Mouse (Mus musculus) embryo, embryonic 10 days (tissue): ENCODE data around the gene Nfia.
A peak's percentile ranks its signal among the peaks of the same experiment; 100 is the strongest.

Experiments used
- DNase-seq: peaks from one replicate; pipeline ENCODE4 v3.0.0-alpha.2; 2015; ENCODE audit warnings: low spot score

Nfia gene

GRCm38 (mm10) chr4:98104911-98105702, 332.6 kb downstream of the Nfia start:
- DNase-seq: no peak

DNA sequence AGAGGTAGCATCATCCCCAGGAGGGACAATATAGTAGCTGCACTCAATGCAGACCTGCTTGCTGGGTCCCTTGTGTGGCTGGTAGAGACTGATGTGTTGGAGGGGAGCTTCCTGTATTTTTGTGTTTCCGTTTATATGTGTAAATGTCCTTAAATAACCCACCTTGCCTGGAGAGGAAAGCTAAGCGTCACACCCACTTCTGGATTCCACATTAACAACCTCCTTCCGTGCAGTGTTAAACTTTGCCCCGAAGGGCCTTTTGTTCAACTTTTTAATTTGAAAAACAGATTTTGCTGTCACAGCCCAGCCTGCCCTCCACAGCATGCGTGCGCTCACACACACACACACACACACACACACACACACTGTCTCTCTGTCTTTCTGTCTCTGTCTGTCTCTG, 333.4 kb downstream of the Nfia start:
- no peak for DNase-seq

DNA sequence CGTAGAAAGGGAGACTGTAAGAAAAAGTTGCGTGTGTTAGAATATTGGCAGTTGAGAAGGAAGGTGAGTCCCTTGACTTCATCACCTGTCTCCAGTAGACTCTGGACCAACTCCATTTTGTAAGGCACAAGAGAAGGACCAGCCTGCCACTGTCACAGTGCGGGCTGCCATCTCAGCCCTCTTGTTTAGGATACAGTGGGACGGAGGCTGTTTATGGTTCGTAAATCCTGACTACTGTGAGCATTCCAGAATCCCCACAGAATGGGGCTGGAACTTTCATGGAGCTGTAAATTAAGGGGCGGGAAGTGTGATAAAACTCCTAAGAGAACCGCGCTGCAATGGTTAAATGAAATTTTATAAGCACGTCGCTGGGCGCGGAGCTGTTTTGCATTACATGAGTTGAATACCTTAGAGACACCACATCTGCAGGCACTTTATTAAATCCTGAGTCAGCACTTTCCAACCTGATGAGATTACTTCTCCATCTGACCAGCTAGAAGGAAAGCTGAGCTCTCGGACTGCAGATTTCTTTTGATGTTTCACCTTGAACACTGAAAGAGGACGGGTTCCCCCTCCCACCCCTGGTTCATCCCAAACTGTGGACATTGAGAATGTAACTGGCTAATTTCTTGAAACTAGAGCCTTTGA, 334.0 kb downstream of the Nfia start:
- DNase-seq: peak; percentile 74

DNA sequence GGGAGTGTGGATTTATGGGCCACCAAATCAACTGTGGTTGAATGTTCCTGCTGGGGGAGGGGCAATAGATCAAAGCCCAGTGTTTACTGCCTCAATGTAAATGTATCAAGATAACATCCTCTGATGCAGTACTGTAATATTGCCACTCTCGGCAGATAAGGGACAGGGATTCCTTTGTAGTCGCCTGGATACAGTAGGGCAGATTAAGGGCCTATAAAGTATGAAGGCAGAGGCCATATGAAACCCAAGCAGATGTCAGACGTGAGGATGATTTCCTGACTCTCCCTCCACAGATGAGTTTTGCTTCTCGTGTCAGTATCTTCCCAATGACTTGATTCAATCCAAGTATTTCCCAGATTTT, 334.5 kb downstream of the Nfia start:
- DNase-seq: no peak

DNA sequence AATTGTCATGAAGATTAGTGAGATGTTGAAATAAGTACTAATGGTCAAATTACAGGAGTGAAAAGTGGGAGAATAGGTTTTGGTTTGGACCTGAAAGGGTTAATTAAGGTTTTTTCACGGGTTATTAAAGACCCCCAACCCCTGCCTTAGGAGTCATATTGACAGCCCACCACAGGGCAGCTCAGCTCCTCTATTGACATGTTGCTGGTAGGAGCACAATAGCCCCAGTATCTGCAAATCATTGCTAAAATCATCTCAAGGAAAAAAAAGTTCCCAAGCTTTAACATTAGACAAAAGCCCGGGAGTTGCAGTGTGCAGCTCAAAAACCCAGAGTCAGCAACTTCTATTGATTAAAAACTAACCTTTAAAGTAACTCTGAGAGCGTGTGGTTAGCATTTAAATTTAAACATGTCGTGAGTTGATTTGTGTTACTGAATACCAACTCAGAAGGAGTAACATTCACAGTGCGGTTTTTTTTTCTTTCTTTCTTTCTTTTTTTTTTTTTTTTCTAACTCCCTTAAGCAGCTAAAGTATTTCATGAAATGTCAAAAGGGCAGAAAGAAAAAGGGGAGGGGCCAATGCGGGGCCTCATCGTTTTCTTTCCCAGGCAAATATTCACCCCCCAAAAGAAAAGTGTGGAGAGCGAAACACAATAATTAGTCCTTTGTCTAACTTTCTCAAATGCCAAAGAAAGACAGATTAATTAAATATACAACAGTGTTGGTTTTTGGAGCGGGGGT, 335.6 kb downstream of the Nfia start:
- DNase-seq: no peak

DNA sequence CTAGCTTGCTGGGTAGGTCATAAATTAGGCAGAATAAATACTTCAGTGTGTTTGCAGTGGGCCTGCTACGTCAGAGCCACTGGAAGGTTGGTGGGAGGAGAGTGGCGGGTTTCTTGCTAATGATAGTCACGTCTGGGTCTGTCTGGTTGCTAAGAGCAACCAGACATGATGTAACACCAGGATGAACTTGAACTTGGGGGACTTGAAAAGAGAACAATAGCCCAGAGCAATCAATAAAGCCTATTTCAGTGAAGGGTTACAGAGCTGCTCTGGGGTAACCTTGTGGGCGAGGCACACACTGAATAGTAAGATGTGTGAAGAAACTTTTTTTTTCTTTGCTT, 336.1 kb downstream of the Nfia start:
- DNase-seq: peak; percentile 88

DNA sequence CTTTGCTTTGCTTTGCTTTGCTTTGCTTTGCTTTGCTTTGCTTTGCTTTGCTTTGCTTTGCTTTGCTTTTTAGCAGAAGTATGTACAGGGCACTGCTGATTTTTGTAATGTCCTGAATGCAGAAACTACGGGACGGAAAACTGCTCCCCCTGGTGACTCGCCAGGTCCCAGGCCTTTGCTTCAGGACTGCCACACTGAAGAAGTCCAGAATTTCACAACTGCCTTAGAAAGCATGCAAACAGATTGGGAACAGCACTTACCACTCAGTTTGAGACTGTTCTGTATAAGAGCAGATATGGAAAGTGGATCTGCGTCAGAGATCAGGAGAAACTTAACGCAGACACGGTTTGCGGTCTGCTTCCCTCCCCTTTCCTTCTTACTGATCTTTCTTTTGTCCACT, 336.5 kb downstream of the Nfia start:
- peak; percentile 80 for DNase-seq

GRCm38 (mm10) chr4:98109911-98110310, 337.4 kb downstream of the Nfia start:
- DNase-seq: no peak

DNA sequence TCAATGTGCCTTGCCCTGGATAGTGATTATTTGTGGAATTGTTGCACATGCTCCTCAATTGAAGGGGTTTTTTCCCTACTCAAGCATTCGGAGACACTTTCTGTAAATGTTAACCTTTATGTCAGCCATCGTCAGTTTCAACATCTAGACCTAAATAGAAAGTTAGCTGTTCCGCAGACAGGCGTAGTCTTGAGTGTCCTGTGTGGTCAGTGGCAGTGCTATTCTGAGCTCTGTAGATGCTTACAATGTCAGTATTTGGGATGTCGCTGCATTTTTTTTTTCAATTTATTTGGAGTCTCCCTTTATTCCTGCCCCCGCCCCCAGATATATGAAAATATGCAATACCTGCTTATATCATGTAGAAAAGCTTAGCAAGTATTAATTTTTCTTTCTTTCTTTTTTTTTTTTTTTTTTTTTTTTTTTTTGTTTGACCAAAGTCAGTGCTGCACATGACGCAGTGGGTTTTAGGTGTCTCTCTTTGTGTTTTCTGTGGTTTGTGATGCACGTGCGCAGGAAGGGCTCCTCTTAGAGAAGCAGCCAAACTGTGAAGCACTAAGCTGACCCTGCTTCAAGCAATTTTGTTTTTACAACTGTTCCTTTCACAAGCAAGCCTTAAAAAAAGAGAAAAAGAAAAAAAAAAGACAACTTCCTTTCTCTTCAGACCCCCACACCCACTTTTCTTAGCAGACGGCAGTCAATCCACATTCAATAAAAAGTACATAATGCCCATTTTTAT, 340.9 kb downstream of the Nfia start:
- no peak for DNase-seq

DNA sequence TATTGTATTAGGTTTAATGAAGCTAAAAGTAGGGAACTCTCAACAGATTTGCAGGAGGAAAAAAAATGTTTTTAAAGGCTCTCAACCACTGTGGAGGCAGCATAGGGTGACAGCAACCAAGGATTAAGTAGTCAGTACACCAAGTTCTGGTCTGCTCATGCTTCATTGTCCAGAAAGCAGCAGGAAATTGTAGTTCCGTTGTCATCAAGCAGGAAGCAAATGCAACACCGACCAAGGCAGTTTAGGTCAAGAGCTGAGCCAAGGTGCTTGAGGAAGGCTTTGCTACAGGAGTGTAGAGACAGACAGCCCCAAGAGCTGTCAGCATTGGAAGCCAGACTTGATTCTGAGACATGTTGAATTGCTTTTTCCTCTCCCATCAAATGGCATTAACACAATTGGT, 342.4 kb downstream of the Nfia start:
- DNase-seq: no peak

DNA sequence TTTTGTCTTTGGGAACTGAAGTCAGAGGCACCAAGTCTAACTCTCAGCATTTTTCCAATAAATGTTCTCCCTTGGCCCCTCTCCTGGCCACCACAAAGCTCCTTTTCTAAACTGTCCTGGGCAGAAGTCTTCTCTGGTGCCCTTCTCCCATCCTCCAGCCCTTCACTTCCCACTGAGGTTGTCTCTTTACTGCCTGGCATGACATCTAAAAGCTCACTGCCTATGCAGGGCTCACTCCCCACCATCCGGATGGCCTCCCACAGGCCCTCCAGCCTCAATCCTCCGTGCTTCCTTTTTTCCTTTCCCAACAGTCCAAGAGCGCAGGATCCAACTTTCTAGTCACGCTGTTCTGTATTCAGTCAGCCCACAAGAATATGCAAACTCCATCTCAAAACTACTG, 342.9 kb downstream of the Nfia start:
- DNase-seq: no peak

- DNase-seq: no peak
Measured at GRCm38 (mm10) chr4:98116046-98116445, 343.5 kb downstream of the Nfia start.

DNA sequence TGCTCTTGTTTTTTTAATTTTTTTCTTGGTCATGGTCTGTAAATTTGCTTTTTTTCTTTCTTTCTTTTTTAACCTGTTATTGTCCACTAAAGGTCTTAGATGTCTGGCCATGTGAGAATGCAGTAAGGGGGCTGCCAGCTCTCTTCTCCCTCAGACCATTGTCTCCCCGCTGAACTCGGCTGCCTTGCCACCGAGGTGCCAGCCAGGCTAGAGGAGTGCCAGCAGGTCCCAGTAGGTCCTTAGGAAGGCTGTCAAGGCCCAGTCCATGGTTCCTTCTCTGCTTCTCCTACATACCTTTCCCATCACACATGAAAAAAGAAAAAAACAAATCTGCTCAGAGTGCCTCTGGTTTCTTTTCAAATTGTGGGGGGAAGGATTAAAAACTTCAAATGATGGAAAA, 345.6 kb downstream of the Nfia start:
- DNase-seq: no peak

DNA sequence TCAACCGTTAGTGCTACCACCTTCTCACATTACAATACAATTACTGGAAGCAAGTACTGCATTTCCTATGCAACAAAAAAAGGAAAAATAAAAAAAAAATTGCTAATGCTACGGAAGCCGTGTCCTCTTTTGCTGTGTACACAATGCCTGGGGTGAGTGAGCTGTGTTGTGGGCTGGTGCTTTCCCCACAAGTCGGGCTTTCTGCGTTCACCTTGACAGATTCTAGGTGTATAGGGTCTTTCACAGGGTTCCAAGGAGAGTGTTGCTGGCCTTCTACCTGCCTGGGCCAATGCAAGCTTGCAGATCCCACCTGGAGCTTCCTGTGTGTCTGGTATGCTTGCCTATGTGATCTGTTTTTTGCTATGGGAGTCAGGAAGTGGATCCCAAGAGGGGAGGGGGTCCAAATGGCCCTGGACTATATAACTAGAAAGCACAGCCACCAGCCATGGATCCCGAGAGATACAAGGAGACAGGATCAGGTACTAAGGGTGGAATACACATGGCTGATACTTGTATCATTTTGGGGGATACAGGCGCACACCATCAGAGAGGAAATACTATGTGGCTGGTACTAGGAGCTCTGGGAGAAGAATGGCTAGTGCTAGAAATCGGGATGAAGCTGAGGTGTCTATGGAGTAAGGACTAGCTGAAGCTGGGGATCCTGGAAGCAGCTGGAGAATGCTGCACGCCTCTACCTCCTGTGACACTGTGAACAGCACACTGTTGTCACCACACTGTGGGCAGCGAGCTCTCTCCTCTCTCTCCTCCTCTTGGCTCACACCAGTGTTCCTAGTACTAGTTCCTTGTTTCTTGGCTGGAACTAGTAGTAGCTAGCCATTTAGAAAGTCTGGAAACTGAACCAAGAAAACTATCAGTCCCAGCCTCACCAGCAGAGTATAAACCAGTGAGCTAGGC, 346.5 kb downstream of the Nfia start:
- DNase-seq: no peak

DNA sequence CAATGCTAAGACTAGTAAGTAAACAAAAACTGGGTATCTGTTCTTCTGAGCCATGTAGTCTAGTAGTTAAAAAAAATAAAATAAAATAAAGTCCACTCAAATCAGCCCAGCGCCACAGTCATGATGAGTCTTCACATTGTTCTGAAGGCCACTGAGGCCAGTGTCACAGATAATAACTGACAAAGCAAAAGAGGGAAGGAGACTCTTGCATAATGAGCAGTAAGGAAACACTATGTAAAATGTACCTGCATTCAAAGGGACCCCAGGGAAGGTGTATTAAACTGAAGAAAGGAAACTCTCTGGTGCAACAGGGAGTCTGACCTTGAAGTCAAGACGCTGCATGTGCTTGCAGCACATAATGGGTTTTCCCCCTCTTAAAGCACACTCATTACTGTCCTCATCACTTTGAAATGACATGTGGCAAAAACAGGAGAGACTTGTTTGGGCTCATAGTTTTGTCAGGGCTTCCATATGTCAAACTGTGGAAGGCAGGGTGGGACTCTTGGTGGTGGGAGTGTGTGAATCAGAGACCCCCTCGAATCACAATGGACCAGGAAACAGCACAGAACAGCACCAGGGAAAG, 347.5 kb downstream of the Nfia start:
- no peak for DNase-seq

DNA sequence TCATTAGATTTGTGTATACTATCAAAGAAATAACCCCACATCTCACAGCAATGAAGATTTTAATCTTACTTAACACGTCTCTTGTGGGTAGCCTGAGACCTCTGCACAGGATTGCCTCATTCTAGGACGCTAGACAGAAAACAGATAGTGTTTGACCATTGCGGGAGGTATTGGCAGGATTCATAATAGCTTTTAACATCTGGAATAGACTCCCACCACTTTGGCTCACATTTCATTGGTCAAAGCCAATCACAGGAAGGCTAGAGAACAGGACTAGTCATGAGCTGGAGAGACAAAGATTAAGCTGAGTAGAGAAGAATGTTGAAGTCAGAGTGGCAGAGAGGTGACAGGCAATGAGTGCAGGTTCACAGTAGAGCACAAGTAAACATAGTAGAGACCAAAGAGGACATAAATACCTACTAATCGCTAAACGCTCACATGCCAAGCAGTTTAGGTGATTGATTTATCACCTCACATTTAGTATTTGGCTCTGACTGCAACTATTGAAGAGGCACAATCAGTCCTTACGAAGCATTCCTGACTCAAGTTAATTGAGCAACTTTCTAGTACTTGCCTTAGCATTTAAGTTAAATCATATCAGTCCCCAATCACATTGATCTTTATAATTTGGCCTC, 348.3 kb downstream of the Nfia start:
- no peak for DNase-seq

DNA sequence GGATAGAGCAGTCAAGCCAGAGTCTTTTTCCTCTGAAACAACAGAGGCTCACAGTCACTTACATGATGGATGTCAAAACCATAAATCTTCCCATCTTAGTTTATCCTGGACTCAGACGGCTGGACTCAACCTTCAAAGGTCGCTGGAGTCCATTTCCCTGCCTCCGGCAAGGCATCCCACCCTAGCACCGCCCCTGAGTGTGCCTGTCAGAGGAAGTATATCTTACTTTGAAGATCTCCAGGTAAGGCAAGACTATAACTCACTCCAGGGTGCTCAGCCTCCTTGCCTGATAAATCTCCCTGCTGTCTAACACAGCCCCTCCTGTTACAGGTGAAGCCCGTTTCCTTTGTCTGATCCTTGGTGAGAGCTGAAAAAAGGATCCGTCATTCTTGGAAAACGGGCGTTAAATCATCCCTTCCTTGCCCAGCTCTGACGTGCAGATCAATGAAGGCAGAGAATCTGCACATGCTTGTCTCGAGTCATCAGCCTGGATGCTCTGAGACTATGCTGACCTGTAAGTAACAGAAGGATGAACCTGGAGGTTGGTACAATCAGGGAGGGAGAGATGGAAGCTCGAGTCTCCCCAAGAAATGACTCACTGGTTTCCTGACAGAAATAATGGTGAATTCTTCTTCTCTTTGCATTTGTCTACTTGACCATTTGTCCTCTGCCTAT, 353.6 kb downstream of the Nfia start:
- DNase-seq: peak; percentile 46

- DNase-seq: no peak
Measured at GRCm38 (mm10) chr4:98130798-98131197, 358.3 kb downstream of the Nfia start.

DNA sequence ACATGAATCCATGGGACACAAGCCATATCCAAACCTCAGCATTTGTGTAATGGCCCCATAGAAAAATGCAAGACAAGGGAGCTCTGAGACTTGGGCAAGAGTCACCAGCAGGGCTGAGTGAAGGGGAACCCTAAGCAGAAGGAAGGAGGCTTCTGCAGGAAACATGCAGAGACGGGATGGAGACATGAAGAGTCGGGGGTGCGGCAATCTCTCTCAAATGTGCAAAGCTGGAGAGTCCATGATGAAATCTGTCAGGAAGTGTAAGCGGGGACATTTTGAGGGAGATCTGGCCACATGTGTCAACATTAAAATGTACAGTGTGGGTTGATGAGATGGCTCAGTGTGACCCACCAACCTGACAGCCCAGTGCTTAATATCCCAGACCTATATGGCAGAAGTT, 361.5 kb downstream of the Nfia start:
- DNase-seq: no peak

DNA sequence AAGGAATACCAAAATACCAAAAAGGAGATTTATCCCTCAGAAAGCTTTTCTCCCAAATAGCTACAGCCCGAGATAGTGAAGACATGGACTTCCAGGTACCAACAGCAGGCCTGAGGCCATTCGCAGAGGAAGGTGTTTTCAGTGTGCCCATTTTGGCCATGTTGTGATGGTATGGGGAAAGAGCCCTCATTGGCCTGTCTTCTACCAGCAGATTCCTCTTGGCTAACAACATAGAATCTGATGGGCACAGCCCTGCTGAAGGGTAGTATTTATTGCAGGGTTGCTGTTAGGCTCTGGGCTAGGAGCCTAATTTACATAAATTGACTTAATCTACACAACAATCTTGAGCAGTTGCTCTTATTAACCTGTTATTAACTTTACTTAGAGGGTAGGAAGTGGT, 363.5 kb downstream of the Nfia start:
- no peak for DNase-seq
